ENCODE assay signal across 9 mouse cellular contexts in genomic region chr3:95903753-95904502, GRCm38 (mm10). TPM values are rescaled to one million over a fixed set of nuclear protein-coding genes. Genes with fewer than 3 reads are reported as not detected.
A peak's percentile ranks its signal among the peaks of the same experiment; 100 is the strongest.
DNase-seq lines count a peak whose midpoint lies in the region; ATAC-seq and TF ChIP-seq lines count a peak whose summit lies in the region.
"Had no signal": no experiment of that assay in that cellular context is flagged by ENCODE, and none has a peak within 500 bp of the region (broad histone marks: within the 10 kb centered on the region; RNA-seq: fewer than 3 reads in every experiment).

No protein-coding gene starts in this region.

- no peaks in the 10 kb centered on the region for H3K27me3 ChIP-seq in heart, embryonic 12.5 days (replicated peaks)
- H3K27me3 ChIP-seq in kidney, postnatal 0 days (ENCODE audit: insufficient read depth, low read length), result no peaks in the 10 kb centered on the region
- peaks cover 27% of the 10 kb centered on the region for H3K27me3 ChIP-seq in midbrain, postnatal 0 days (ENCODE audit: insufficient read depth, low read length)

- H3K4me3 ChIP-seq in gastrocnemius, adult 2 months, result peak overlapping the region; percentile 80
- peak overlapping the region; percentile 50 for H3K4me3 ChIP-seq in heart, embryonic 12.5 days
- H3K4me3 ChIP-seq in kidney, postnatal 0 days (replicated peaks; ENCODE audit: low read depth, low read length), result peak overlapping the region; percentile 22; the same call in 1 of the 2 replicates
- peak overlapping the region; percentile 1; the same call in 1 of the 2 replicates for H3K4me3 ChIP-seq in midbrain, postnatal 0 days (ENCODE audit: low read depth, low read length)

- ATAC-seq in heart, embryonic 12.5 days (ENCODE audit: insufficient number of reproducible peaks, low FRiP score), result no peak
- peak; percentile 50; the same call in 1 of the 2 replicates for ATAC-seq in kidney, postnatal 0 days (replicated peaks; ENCODE audit: low FRiP score, low read depth)
- no peak for ATAC-seq in midbrain, postnatal 0 days (ENCODE audit: low FRiP score)

- peak overlapping the region; percentile 77 for H3K9ac ChIP-seq in heart, embryonic 12.5 days
- H3K9ac ChIP-seq in kidney, postnatal 0 days (ENCODE audit: low read depth, low read length), result 0 out of 2 replicates have a peak overlapping the region, but pooled peaks have one; percentile 27
- no peak overlapping the region for H3K9ac ChIP-seq in midbrain, postnatal 0 days (replicated peaks; ENCODE audit: low read length, poor library complexity, severe bottlenecking)

- TF ChIP-seq CTCF in gastrocnemius, adult 2 months (IDR thresholded peaks at IDR 0.05), result no peak
- no peak for TF ChIP-seq CTCF in kidney, postnatal 0 days (IDR thresholded peaks at IDR 0.05; ENCODE audit: low read depth)
- no peak for TF ChIP-seq CTCF in midbrain, postnatal 0 days (IDR thresholded peaks at IDR 0.05)

- H3K36me3 ChIP-seq in heart, embryonic 12.5 days, result no peaks in the 10 kb centered on the region
- no peaks in the 10 kb centered on the region for H3K36me3 ChIP-seq in kidney, postnatal 0 days (ENCODE audit: insufficient read depth, low read length)
- H3K36me3 ChIP-seq in midbrain, postnatal 0 days (ENCODE audit: insufficient read depth, low read length), result no peaks in the 10 kb centered on the region

- peak overlapping the region; percentile 87 for H3K27ac ChIP-seq in gastrocnemius, adult 2 months
- H3K27ac ChIP-seq in heart, embryonic 12.5 days (ENCODE audit: poor library complexity, severe bottlenecking), result peak overlapping the region; percentile 75
- H3K27ac ChIP-seq in kidney, postnatal 0 days, result peak overlapping the region; percentile 47; the same call in 1 of the 2 replicates
- no peak overlapping the region for H3K27ac ChIP-seq in midbrain, postnatal 0 days (ENCODE audit: low read depth, low read length)

- intact Hi-C loops in gastrocnemius, adult 2 months (cut with DNase I), result no loop called here

- H3K4me2 ChIP-seq in heart, embryonic 12.5 days, result peak overlapping the region; percentile 73
- peak overlapping the region; percentile 57 for H3K4me2 ChIP-seq in kidney, postnatal 0 days (ENCODE audit: low read length)
- peak overlapping the region; percentile 42; the same call in 1 of the 2 replicates for H3K4me2 ChIP-seq in midbrain, postnatal 0 days (ENCODE audit: low read depth, low read length, poor library complexity, severe bottlenecking)

- 3% methylated on average over 15 of the region's 15 CpGs for WGBS in heart, embryonic 12.5 days
- 11% methylated on average over 15 of the region's 15 CpGs for WGBS in kidney, postnatal 0 days
- WGBS in midbrain, postnatal 0 days, result 3% methylated on average over 15 of the region's 15 CpGs

- H3K9me3 ChIP-seq in heart, embryonic 12.5 days (replicated peaks), result no peaks in the 10 kb centered on the region
- no peaks in the 10 kb centered on the region for H3K9me3 ChIP-seq in kidney, postnatal 0 days (replicated peaks; ENCODE audit: low read length)
- no peaks in the 10 kb centered on the region for H3K9me3 ChIP-seq in midbrain, postnatal 0 days (ENCODE audit: low read length)

- H3K4me1 ChIP-seq in heart, embryonic 12.5 days (replicated peaks), result peaks cover 44% of the 10 kb centered on the region
- peaks cover 13% of the 10 kb centered on the region for H3K4me1 ChIP-seq in kidney, postnatal 0 days (replicated peaks; ENCODE audit: insufficient read depth, low read length)
- H3K4me1 ChIP-seq in midbrain, postnatal 0 days (ENCODE audit: insufficient read depth, low read length), result peaks cover 8% of the 10 kb centered on the region; the same call in 1 of the 2 replicates

- DNase-seq in gastrocnemius, adult 2 months, result peak; percentile 54
- DNase-seq in gastrocnemius, postnatal 4 days (ENCODE audit: low spot score in 2 of 2), result no peak
- DNase-seq in kidney, postnatal 0 days (ENCODE audit: low spot score), result peak; percentile 29
- no peak for DNase-seq in midbrain, postnatal 0 days (ENCODE audit: low spot score)
- DNase-seq in thymus, postnatal 0 days (ENCODE audit: low spot score), result no peak
- no peak for DNase-seq in ovary, adult 18-20 months (ENCODE audit: low spot score)
- DNase-seq in right cerebral cortex, postnatal 4 days, result no peak

RNA-seq across cellular contexts. Expression of gene Car14, which starts 0.6 kb away (rescaled TPM):
- total RNA-seq in gastrocnemius, adult 2 months (2021), result 100 to 1,000 TPM in 1 of 2 experiments, 10 to 100 TPM in 1; 81.2 to 115 TPM
- total RNA-seq in gastrocnemius, postnatal 4 days (2021), result 10 to 100 TPM; 27.0 to 27.2 TPM
- 24.7 and 26.3 TPM in 2 replicates for polyA plus RNA-seq in heart, embryonic 12.5 days (2016; fragmentation: Nextera tagmentation; extraction: Ambion mirVana)
- polyA plus RNA-seq in kidney, postnatal 0 days (2015; fragmentation: Nextera tagmentation; extraction: Ambion mirVana), result 12.9 and 15.2 TPM in 2 replicates
- total RNA-seq in midbrain, postnatal 0 days (2014; rRNA removed), result 5.1 and 8.0 TPM in 2 replicates
- polyA plus RNA-seq in midbrain, postnatal 0 days (2015; fragmentation: Nextera tagmentation; extraction: Ambion mirVana), result 6.8 and 7.5 TPM in 2 replicates
- 1.8 and 2.2 TPM in 2 replicates for polyA plus RNA-seq in thymus, postnatal 0 days (2015; fragmentation: Nextera tagmentation; extraction: Ambion mirVana)
- total RNA-seq: common myeloid progenitor, adult 5-6 weeks had no signal

RNA-seq across cellular contexts. Expression of gene Aph1a, which starts 10.2 kb away (rescaled TPM):
- total RNA-seq in gastrocnemius, adult 2 months (2021), result 10 to 100 TPM; 41.0 to 50.3 TPM
- total RNA-seq in gastrocnemius, postnatal 4 days (2021), result 10 to 100 TPM; 91.3 to 95.8 TPM
- 31.8 and 33.8 TPM in 2 replicates for polyA plus RNA-seq in heart, embryonic 12.5 days (2016; fragmentation: Nextera tagmentation; extraction: Ambion mirVana)
- 48.7 and 55.5 TPM in 2 replicates for polyA plus RNA-seq in kidney, postnatal 0 days (2015; fragmentation: Nextera tagmentation; extraction: Ambion mirVana)
- 67.5 and 71.6 TPM in 2 replicates for total RNA-seq in midbrain, postnatal 0 days (2014; rRNA removed)
- polyA plus RNA-seq in midbrain, postnatal 0 days (2015; fragmentation: Nextera tagmentation; extraction: Ambion mirVana), result 39.0 and 45.2 TPM in 2 replicates
- 27.8 and 32.4 TPM in 2 replicates for polyA plus RNA-seq in thymus, postnatal 0 days (2015; fragmentation: Nextera tagmentation; extraction: Ambion mirVana)

RNA-seq across cellular contexts. Expression of gene BC028528, which starts 12.1 kb away (rescaled TPM):
- total RNA-seq in gastrocnemius, adult 2 months (2021), result 1 to 10 TPM; 1.4 to 2.1 TPM
- 10 to 100 TPM; 14.4 to 26.0 TPM for total RNA-seq in gastrocnemius, postnatal 4 days (2021)
- 26.1 and 26.3 TPM in 2 replicates for polyA plus RNA-seq in heart, embryonic 12.5 days (2016; fragmentation: Nextera tagmentation; extraction: Ambion mirVana)
- polyA plus RNA-seq in kidney, postnatal 0 days (2015; fragmentation: Nextera tagmentation; extraction: Ambion mirVana), result 24.0 and 27.1 TPM in 2 replicates
- total RNA-seq in midbrain, postnatal 0 days (2014; rRNA removed), result 6.5 and 27.7 TPM in 2 replicates
- polyA plus RNA-seq in midbrain, postnatal 0 days (2015; fragmentation: Nextera tagmentation; extraction: Ambion mirVana), result 14.6 and 18.8 TPM in 2 replicates
- polyA plus RNA-seq in thymus, postnatal 0 days (2015; fragmentation: Nextera tagmentation; extraction: Ambion mirVana), result 15.9 and 17.7 TPM in 2 replicates

RNA-seq across cellular contexts. Expression of gene Ciart, which starts 21.9 kb away (rescaled TPM):
- 1 to 10 TPM; 2.7 to 9.3 TPM for total RNA-seq in gastrocnemius, adult 2 months (2021)
- total RNA-seq in gastrocnemius, postnatal 4 days (2021), result 1 to 10 TPM; 1.0 to 1.6 TPM
- 5.5 and 6.8 TPM in 2 replicates for polyA plus RNA-seq in heart, embryonic 12.5 days (2016; fragmentation: Nextera tagmentation; extraction: Ambion mirVana)
- polyA plus RNA-seq in kidney, postnatal 0 days (2015; fragmentation: Nextera tagmentation; extraction: Ambion mirVana), result 1.1 and 1.2 TPM in 2 replicates
- total RNA-seq in midbrain, postnatal 0 days (2014; rRNA removed), result 4.2 and 5.2 TPM in 2 replicates
- polyA plus RNA-seq in midbrain, postnatal 0 days (2015; fragmentation: Nextera tagmentation; extraction: Ambion mirVana), result 9.3 and 12.6 TPM in 2 replicates
- polyA plus RNA-seq in thymus, postnatal 0 days (2015; fragmentation: Nextera tagmentation; extraction: Ambion mirVana), result 2.7 and 3.2 TPM in 2 replicates

RNA-seq across cellular contexts. Expression of gene Anp32e, which starts 25.1 kb away (rescaled TPM):
- 10 to 100 TPM; 76.4 to 89.9 TPM for total RNA-seq in gastrocnemius, adult 2 months (2021)
- 100 to 1,000 TPM; 125 to 126 TPM for total RNA-seq in gastrocnemius, postnatal 4 days (2021)
- polyA plus RNA-seq in heart, embryonic 12.5 days (2016; fragmentation: Nextera tagmentation; extraction: Ambion mirVana), result 222 and 229 TPM in 2 replicates
- polyA plus RNA-seq in kidney, postnatal 0 days (2015; fragmentation: Nextera tagmentation; extraction: Ambion mirVana), result 128 and 151 TPM in 2 replicates
- total RNA-seq in midbrain, postnatal 0 days (2014; rRNA removed), result 24.7 and 27.5 TPM in 2 replicates
- polyA plus RNA-seq in midbrain, postnatal 0 days (2015; fragmentation: Nextera tagmentation; extraction: Ambion mirVana), result 70.9 and 86.9 TPM in 2 replicates
- 463 and 541 TPM in 2 replicates for polyA plus RNA-seq in thymus, postnatal 0 days (2015; fragmentation: Nextera tagmentation; extraction: Ambion mirVana)

Comparison
In these comparisons a context has a peak if more than half of its experiments do, and no peak if none do; other contexts are left out.
1. DNase-seq: peak in gastrocnemius, adult 2 months (single experiment) and kidney, postnatal 0 days (single experiment); none in gastrocnemius, postnatal 4 days (0 of 2), midbrain, postnatal 0 days (single experiment), thymus, postnatal 0 days (single experiment), ovary, adult 18-20 months (single experiment) and right cerebral cortex, postnatal 4 days (single experiment).
2. H3K4me3 ChIP-seq: peak in every context shown above with its lines; median percentile 80 in gastrocnemius, adult 2 months; 50 in heart, embryonic 12.5 days; 22 in kidney, postnatal 0 days; 1 in midbrain, postnatal 0 days.
3. Peak in every context shown above with its lines, with median percentiles within 50 percentile points of each other: H3K4me2 ChIP-seq.